Mouse (Mus musculus) ovary, postnatal 36 days (tissue): ENCODE measurements at regions not wholly inside any gene's neighbourhood (a gene's known extent, or its start where the extent isn't known, plus 50 kb on each side); places are given as distances from the start of the nearest gene placed in this dataset.

Experiments
- DNase-seq: peaks from one replicate; pipeline ENCODE4 v3.0.0; 2022; ENCODE audit warnings: low spot score, mixed read lengths

- DNase-seq, result no peak
These were observed 313.3 kb downstream of the Glrx3 start for GRCm38 (mm10) chr7:137750741-137751140.

DNA sequence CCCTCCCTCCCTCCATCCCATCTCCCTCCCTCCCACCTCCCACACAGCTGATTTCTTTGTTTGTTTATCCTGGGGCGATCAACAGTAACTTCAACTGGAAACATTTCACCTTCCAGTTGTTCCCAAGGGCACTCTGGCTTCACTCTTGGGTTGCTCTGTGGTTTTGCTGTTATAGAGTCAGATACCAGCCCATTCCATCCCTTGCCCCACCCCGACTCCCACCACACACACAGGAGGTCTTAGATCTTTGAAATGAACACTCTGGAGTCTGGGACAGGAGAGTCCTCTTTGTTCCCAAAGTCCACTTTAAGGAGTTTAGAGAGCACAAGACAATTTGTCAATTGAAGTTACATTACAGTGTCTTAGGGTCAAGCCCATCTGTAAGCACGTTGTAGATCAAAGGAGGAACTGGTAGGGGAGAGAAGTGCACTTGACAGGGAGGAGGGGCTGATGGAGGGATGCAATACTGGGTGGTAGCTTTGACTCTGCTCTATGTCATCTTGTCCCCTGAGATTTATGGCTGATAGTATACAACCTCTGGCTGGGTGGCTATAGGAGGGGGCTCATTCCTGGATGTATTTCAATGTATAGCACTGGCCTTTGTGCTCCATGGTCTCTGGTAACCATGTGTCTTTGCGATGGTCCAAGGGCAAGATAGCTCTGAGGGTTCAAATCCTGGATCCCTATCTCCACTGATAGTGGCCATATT, 313.9 kb downstream of the Glrx3 start:
- DNase-seq, result no peak

GRCm38 (mm10) chr7:137765961-137766360, 328.5 kb downstream of the Glrx3 start:
- no peak for DNase-seq

DNA sequence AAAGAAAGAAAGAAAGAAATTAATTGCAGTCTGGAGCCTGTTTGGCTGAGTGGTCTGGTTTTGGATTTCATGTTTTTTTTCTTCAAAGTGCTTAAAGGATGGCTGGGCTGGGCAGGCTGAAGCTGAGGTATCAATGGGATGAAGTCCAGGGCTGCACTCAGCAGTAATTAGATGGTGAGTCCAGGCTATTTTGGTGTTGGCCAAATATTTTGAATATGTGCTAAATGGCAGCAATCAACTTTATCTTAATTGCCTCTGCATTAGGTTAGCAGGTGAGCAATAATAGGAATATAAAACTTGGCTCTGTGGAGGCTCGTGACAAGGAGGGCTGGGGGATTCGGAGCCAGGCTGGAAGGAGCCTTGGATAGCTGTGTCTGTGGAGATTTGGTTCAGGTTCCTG, 329.3 kb downstream of the Glrx3 start:
- DNase-seq, result no peak

- DNase-seq, result no peak
These were observed 335.9 kb downstream of the Glrx3 start for GRCm38 (mm10) chr7:137773051-137773964.

GRCm38 (mm10) chr7:137773965-137774310, 336.5 kb downstream of the Glrx3 start:
- DNase-seq, result no peak

DNA sequence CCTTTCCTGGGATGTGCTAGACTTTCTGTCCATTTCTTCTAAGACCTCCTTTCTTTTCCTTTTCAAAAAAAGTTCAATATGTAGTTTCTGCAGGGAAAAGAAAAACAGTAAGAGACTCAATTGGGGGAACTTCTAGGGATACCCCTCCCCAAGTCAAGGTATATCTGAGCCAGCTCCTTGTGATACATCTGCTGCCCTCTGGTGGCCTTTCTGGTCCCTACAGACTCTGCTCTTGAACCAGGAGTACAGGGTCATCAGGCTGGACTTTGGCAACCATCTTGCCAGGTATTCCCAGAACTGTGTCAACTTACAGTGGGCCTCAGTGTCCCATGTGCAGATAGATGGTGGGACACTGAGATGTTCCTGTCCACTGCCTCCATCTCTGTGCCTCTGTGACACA, 346.5 kb downstream of the Glrx3 start:
- DNase-seq, result peak; percentile 13

GRCm38 (mm10) chr7:137805361-137805760, 367.9 kb downstream of the Glrx3 start:
- DNase-seq, result no peak

- no peak for DNase-seq
These were observed 375.4 kb downstream of the Glrx3 start for GRCm38 (mm10) chr7:137812839-137813238.

- no peak for DNase-seq
These were observed 403.1 kb downstream of the Glrx3 start for GRCm38 (mm10) chr7:137840520-137840919.

GRCm38 (mm10) chr7:137841044-137841443, 403.6 kb downstream of the Glrx3 start:
- no peak for DNase-seq

- DNase-seq, result no peak
These were observed 404.2 kb downstream of the Glrx3 start for GRCm38 (mm10) chr7:137841456-137842100.

GRCm38 (mm10) chr7:137847856-137848255, 410.4 kb downstream of the Glrx3 start:
- no peak for DNase-seq

GRCm38 (mm10) chr7:137851061-137851460, 413.6 kb downstream of the Glrx3 start:
- DNase-seq, result no peak

DNA sequence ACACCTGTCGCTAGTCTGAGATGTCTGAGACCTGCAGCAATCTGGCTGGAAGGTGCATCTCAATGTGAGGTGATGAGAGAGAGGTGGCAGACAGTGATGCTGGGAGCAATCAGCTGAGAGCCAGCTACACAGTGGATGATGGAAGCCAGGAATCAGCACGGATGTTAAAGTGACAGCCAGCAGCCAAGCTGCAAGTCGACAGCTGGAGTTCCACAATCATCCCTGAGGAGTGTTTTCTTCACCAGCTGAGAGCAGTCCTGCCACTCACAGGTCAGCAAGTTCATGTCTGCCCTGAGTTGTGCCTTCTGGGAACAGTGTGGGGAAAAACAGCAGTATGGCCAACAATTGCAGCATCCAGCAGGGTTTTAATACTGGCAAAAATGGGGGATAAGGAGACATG, 422.3 kb downstream of the Glrx3 start:
- no peak for DNase-seq

GRCm38 (mm10) chr7:137860520-137860919, 423.1 kb downstream of the Glrx3 start:
- no peak for DNase-seq

DNA sequence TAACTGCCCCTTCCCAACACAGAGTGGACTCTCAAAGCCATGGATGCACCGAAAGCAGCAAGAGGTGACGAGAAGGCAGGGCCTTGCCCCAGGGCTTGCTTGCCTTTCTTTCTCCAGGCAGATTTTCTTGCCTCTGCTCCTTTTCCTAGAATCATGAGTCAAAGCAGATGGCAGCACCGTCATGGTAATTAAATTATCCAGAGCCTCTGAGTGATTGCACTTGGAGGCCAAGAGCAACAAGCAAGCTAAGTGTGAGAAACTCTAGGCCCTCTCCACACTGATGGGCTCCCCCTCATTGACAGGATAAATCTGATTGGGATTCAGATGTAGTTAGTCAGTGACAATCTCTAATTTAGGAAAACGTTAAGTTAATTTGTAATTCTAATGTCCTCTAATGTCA, 427.5 kb downstream of the Glrx3 start:
- DNase-seq, result no peak

DNA sequence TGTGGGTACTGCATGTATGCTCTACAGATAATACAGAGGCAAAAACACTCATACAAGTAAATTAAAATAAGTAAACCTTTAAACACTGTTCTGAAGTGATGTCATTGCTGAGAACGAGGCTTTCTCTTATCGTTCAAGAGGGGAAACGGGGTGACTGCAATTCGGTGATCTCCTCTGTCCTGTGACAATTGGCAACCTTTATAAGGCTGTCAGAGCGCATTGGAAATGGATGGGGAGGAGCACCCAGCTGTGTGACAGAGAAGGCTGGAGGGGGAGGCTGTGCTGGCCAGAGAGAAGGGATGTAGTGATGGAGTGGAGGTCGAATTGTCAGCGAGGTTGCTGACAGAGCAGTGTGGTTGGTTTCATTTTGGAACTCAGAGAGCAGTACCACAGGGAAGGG, 428.0 kb downstream of the Glrx3 start:
- DNase-seq, result no peak

GRCm38 (mm10) chr7:137866880-137867279, 429.5 kb downstream of the Glrx3 start:
- no peak for DNase-seq

DNA sequence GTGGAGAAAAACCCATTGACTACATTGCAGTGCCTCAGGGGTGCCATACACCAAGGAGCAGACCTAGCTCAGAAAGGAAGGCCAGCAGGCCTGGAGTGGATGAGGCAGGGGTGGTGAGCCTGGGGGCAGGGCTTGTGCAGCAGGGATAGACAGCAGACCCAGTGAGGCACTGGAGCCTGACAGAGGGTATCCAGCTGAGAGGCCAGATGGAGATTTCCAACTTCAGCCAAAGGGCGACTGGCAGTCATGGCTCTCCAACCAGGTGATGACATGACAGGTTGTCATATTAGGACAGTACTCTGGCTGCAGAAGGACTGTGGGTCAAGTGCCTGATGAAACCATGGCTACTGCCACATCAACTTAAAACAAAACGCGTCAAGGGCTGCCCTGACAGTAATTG, 431.1 kb downstream of the Glrx3 start:
- DNase-seq, result no peak

DNA sequence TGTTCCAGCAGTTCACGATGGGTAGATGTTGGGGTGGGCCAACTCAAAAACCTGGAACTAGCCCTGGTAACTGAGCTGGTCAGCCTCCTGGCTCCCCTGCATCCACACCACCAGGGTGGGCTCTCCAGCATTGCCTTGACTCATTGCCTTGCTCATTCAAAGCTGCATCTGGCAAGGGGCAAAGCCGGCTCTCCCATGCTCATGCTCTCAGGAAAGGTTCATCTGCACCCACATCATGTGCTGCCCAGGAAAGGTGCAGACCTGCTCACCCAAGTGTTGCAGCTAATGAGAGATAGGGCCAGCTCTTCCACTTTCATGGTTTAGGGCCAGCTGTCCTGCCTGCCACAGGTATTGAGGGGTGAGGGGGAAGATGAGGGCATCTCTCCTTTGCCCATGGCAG, 437.9 kb downstream of the Glrx3 start:
- DNase-seq, result no peak

DNA sequence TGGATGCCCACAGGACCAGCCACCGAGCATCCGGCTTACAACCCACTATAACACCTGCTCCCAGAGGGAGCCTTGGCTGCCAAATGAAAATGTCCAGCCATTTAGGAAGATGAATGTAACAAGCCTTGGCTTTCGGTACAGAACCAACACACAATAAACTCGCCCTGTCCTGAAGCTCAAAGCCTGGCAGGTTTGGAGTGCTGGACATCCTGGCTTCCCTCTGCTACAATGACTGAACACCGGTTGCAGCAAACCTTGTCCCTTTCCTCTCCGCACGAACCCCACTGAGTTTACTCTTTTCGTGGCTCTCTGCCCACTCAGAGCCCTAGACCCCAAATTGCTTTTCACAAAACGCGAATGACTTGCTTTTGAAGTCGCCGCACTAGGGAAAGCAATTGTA, 441.9 kb downstream of the Glrx3 start:
- DNase-seq, result no peak

DNA sequence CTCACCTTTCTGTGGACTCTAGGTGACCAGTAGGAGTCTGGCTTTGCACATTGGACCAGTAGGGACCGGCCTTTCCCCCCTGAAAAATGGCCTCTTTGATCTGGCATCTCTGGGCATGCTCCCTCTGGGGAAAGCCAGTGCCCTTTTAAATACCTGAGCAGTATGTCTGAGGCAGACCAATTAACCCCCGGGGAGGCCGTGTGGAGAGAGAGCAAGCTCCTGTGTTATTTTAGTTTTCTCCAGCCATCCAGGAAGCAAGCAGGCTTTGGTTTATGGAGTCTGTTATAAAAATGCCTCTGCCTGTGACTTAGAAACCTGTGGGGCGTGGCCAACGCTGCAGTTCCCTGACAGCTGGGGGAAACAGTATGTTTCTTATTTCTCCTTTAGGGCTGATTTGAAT, 445.5 kb downstream of the Glrx3 start:
- no peak for DNase-seq
